Mouse (Mus musculus): Measurements from ENCODE around the gene Gm853.

GRCm38 (mm10) chr4:130169411-130169971 lies 52.7 kb downstream of the Gm853 start:
- TF ChIP-seq CTCF (IDR thresholded peaks at IDR 0.05; ENCODE audit: control insufficient read depth, insufficient read depth, low read length) (no peak), POLR2A (IDR thresholded peaks at IDR 0.05; ENCODE audit: borderline replicate concordance, control insufficient read depth, low read depth, low read length) (no peak)

Data from bone marrow, adult 2 months (tissue).